Mouse (Mus musculus) frontal cortex, postnatal 14 days (tissue): ENCODE results near the gene Slc46a3.
"Not testable (repeated sequence)": the region's sequence is repeated elsewhere in the genome, so short reads cannot be mapped to it uniquely, and the experiment has no call there.

Source experiments
- DNase-seq, 2 experiments: peaks; one replicate each; pipeline ENCODE4 v3.0.0; 2022; ENCODE audit warnings: low spot score in 2 of 2

Slc46a3 gene

GRCm38 (mm10) chr5:147894455-147895076 lies at the start of gene Slc46a3:
TSS of gene Slc46a3 (minus strand) at chr5:147894815.
- peak; percentile 90 to 93 for DNase-seq

GRCm38 (mm10) chr5:147939226-147939625 lies 44.6 kb upstream of the Slc46a3 start:
- no peak for DNase-seq

- DNase-seq, result no peak
These were observed 40.5 kb upstream of the Slc46a3 start for GRCm38 (mm10) chr5:147935096-147935495.

- no peak for DNase-seq
These were observed 34.3 kb upstream of the Slc46a3 start for GRCm38 (mm10) chr5:147928668-147929497.

- DNase-seq, result no peak
These were observed 31.5 kb upstream of the Slc46a3 start for GRCm38 (mm10) chr5:147925935-147926604.

DNA sequence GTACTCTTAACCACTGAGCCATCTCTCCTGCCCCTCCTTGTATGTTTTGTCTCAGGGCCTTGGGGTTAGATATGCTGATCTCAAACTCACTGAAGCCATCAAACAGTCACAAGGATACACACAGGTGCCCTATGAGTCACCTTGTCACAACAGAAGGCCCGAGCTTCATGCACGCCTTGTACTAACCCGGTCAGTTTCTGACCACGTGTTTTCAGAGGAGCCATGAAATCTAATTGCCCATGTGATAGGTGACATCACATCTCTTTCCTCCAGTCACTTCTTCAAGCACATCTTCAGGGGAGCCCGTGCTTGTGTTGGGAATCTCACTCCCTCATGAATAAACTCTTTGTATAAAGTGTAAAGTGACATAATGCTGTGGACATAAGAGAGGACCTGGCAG lies 30.0 kb upstream of the Slc46a3 start:
- DNase-seq, result no peak

DNA sequence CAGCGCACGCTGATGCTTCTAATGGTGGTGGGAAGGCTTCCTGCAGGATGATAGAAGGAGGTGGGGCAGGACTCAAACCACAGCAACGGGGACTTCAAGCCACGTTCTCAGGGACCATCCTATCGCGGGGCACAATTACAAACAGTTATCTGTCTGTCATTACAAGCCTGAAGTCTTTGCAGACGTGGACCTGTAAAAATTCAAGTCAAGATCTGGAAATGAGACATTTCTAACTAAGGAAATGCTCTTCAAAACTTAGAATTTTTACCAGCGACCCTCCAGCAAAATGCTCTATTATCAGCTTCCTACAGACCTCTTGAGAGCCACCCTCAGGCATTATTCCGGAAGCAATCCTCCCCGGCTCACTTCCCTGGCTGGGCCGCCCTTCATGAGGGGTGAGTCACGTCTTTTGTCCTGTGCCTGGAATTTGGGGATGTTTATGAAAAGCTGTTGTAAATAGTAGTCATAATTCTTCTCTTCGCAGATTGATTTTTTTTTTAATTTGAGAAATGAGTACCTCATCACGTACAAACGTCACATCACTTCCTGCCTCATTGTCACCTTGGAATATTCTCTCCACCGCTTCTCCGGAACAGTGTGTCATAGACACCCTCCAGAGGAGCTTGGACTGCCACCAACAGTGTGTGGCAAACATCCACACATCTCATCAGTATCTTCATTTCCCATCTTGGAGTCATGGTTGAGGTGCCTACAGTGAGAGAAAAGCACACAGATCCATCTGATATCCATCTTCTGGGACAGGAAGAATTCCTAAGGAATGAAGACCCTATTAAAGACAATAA lies 23.6 kb upstream of the Slc46a3 start:
- DNase-seq, result no peak

DNA sequence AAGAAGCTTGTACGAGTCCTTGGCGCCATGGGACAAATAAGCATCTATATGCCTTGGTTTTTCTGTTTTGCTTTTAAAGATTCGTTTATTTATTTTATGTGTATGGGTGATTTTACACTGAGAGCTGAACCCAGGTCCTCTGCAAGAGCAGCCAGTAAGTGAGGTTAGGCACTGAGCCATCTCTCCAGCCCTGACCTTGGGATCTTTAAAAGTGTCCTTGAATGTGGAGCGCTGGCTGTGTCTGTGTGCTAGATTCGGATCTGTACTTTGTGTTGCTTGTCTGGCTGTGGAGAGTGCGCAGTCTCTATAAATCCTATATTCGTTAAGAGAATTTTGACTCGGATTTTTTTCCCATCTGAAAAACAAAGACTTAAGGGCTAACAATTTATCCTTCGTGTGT lies 21.6 kb upstream of the Slc46a3 start:
- DNase-seq, result no peak

GRCm38 (mm10) chr5:147915038-147915566 lies 20.5 kb upstream of the Slc46a3 start:
- no peak for DNase-seq

DNA sequence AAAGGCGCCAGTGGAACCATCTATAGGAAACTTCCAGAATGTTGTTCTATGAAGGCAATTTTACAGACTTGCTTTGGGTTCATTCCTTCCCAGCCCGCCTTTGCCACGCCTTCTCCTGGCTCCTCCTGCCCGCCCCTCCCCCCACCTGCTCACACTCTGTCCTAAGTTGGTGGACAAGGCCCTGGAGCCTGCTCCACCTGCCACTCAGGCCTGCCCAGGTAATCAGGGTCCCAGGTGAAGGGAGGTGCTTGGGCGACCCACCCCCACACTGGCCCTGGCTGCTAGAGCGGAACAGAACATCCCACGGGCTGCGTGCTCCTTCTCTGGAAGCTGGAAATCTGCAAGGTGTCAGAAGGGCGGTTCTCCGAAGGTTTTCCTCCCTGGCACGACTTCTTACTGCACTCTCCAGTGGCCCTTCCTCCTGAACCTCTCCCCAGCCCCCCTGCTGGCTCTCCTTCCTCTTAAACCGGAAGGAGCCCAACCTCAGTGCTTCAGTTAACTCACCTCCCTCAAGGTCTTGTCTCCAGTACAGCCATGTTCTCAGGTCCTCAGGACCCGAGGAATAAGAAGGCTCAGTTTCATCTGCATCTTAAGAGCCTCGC lies 18.7 kb upstream of the Slc46a3 start:
- DNase-seq, result no peak

- DNase-seq, result no peak
These were observed 17.1 kb upstream of the Slc46a3 start for GRCm38 (mm10) chr5:147911744-147912143.

DNA sequence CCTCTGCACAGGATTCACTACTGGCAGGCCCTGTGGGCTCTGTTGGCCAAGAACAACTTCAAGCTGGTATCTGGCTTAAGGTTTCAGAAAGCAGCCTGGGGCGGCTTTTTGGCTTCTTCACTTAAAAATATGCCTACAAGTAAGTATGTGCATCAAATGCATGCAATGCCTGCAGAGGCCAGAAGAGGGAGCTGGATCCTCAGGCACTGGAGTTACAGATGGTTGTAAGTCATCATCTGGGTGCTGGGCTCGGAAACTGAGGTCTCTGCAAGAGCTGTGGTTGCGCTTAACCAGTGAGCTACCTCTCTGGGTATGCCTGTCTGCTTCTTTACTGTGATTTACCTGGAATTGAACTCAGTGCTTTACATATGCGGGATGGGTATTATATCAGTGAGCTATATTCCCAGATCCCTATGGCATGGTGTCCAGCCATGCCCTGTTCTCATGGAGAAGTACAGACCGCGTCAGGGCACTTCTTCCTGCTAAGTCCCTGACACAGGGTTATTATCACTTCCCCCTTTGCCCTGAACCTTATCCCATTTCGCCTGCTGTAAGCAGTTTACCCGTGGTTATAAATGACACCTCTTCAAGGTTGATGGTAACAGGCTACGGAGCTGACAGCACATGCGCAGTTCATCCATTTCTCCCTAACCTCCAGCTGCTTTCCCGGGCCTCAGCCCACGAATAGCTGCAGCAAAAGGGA lies 16.3 kb upstream of the Slc46a3 start:
- no peak for DNase-seq

DNA sequence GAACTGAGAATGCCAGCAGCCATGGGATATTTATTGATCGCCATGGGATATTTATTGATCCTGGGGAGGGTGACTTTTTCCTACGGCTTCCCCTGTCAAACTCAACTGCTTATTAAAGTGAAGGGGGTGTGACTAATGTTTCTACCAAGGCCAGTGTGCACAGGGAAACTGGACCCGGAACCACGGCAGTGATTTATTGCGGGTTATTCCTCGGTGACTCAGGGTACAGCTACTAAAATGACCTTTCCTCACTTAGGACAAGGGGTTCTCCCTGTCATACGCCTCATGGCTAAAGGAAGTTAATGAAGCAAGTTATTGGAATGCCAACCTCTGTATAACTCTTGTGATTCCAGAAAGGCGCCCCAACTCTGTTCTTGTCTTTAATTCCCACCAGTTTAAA lies 13.2 kb upstream of the Slc46a3 start:
- DNase-seq, result no peak

GRCm38 (mm10) chr5:147907144-147907543 lies 12.5 kb upstream of the Slc46a3 start:
- no peak for DNase-seq

DNA sequence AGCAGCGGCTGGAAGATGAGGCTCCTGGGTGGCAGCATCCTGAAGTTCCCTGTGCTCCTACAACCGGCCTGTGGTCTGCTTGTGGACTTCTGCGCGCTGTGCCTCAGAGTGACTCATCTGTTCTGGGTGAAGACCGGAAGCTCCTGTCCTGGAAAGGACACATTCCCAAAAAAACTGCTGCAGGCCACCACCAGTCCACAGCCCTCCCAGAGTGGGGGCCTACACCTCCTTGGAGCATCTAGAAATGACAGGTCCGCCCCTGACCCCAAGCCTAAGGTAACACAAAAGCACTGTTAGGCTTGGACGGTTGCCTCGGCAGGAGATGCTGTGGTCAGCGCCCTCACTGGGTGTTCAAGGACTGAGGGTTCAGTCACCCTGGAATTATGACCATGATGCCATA lies 8.6 kb upstream of the Slc46a3 start:
- no peak for DNase-seq

- no peak for DNase-seq
These were observed 7.6 kb upstream of the Slc46a3 start for GRCm38 (mm10) chr5:147902008-147902757.

DNA sequence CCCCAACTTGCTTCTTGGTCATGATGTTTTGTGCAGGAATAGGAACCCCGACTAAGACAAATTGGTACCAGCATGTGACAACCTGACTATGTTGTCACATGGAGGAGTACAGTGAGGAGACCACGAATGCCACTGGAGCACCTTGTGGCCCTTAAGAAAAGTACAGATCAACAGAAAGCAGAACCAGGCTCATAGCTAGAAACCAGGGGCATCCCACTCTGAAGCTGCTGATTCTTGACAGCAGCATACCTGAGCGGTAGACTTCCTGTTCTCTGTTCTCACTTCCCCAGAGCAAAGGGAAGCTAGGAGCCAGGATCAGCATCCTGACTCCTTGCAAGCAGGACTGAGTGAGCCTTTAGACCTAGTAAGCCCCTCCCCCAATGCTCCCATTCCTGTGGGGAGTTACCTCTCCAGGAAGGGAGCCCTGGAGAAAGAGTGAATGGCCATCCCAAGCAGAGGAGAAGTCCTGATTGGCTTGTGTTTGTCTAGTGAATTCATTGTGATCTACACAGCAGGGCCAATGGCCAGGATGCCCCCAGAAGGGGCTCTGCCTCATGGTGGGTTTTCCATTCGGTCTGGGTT lies 4.4 kb upstream of the Slc46a3 start:
- no peak for DNase-seq

DNA sequence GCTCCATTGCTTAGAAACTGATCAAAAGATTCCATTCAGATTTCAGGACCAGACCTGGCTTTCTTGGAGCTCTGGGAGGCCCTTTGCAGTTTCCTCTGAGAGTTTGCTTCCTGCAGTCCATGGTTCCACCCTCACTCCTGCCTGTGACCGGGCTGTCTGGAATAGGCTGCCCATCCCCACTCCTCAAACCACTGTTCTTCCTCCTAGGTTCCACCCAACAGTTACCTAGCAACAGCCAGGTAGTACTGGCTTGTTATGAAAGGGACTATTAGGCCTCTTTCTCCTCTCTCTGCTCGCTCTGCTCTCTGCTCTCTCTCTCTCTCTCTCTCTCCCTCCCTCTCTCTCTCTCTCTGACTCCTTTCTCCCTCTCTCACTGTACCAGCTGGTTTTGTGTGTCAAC lies 3.6 kb upstream of the Slc46a3 start:
- DNase-seq, result no peak

DNA sequence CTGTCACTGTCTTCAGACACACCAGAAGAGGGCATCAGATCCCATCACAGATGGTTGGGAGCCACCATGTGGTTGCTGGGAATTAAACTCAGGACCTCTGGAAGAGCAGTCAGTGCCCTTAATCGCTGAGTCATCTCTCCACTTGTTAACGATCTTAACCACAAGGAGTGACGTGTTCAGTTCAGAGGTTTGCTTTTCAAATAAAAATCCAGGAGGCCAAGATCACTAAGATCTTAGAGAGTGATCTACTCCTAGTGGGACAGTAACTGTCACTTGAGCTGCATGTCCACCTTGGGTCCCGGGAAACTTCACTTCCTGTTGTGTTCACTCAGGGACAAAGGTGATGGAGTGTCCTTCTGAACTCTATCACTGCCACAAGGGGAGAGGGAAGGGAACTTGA lies 1.9 kb upstream of the Slc46a3 start:
- not testable (repeated sequence) for DNase-seq
